Mouse (Mus musculus) heart, postnatal 0 days (tissue): Measurements from ENCODE around the gene Bri3.

Source experiments
- CTCF ChIP-seq: IDR thresholded peaks from 2 replicates; pipeline ENCODE4 v1.5.1; 2016; ENCODE audit warnings: antibody characterized with exemption, control low read depth, low read depth
- EP300 ChIP-seq: IDR thresholded peaks from 2 replicates; pipeline ENCODE4 v1.6.1; 2016; ENCODE audit warnings: antibody characterized with exemption, low read depth

DNA sequence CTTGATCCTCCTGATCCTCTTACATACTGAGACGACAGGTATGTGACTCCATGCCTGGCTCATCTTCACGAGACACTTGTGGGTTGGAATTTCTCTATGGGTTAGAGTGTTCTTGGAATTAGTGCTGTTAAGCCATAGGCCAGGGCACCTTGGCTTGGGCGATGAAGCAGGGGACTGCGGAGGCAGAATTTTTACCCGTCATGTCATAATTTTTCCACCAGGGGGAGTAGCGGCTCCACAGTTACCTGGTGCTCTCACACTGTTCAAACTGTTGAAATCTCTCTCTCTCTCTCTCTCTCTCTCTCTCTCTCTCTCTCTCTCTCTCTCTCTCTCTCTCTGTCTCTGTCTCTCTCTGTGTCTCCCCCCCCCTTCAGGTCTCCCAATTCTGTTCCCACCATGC is 143.6 kb downstream of the Bri3 start:
- TF ChIP-seq EP300 (no peak), CTCF (peak; percentile 70)
